Mouse (Mus musculus): Measurements from ENCODE around the gene Tm2d1.

Tm2d1 gene

GRCm38 (mm10) chr4:98321371-98322111 is 61.6 kb downstream of the Tm2d1 start:
- peak; percentile 52 to 57 for DNase-seq

- no peak for DNase-seq
Measured at GRCm38 (mm10) chr4:98318769-98319168, 64.3 kb downstream of the Tm2d1 start.

- DNase-seq = no peak
Measured at GRCm38 (mm10) chr4:98317149-98317548, 66.0 kb downstream of the Tm2d1 start.

All from cerebellum, postnatal 36 days (tissue).